Mouse (Mus musculus) CH12.LX (cell line): ENCODE measurements around the gene Rab14.

ENCODE experiments used
- BHLHE40 ChIP-seq: IDR thresholded peaks from 2 replicates; pipeline ENCODE4 v1.6.1; 2011; ENCODE audit warnings: mild to moderate bottlenecking, low read depth, low read length, improper control_type of control experiment
- CTCF ChIP-seq, 2 experiments: IDR thresholded peaks in 1 of 2; conservative IDR thresholded peaks in 1 of 2; 2 replicates each; pipeline ENCODE4 v1.5.1; 2011 to 2012; ENCODE audit warnings: low read depth in 2 of 2, low read length in 2 of 2, improper control_type of control experiment in 1 of 2, inconsistent platforms in 1 of 2, mild to moderate bottlenecking in 1 of 2, moderate library complexity in 1 of 2
- EP300 ChIP-seq: IDR thresholded peaks from 2 replicates; pipeline ENCODE4 v1.6.1; 2011; ENCODE audit warnings: low read length, improper control_type of control experiment
- GABPA ChIP-seq: IDR thresholded peaks from 2 replicates; pipeline ENCODE4 v1.6.1; 2012; ENCODE audit warnings: low read depth, low read length, improper control_type of control experiment, inconsistent platforms; ENCODE audit not compliant: insufficient replicate concordance
- JUN ChIP-seq: IDR thresholded peaks from 2 replicates; pipeline ENCODE4 v1.6.1; 2011; ENCODE audit warnings: low read depth, mild to moderate bottlenecking, low read length, improper control_type of control experiment, moderate library complexity; ENCODE audit not compliant: insufficient read depth
- KAT2A ChIP-seq: IDR thresholded peaks from 2 replicates; pipeline ENCODE4 v1.6.1; 2012; ENCODE audit warnings: low read length, improper control_type of control experiment, inconsistent platforms; ENCODE audit not compliant: insufficient replicate concordance
- MAFK ChIP-seq: IDR thresholded peaks from 2 replicates; pipeline ENCODE4 v1.6.1; 2011; ENCODE audit warnings: low read length, improper control_type of control experiment; ENCODE audit not compliant: insufficient replicate concordance
- MAZ ChIP-seq: IDR thresholded peaks from 2 replicates; pipeline ENCODE4 v1.6.1; 2012; ENCODE audit warnings: low read depth, mild to moderate bottlenecking, inconsistent platforms, low read length, improper control_type of control experiment, moderate library complexity
- MYC ChIP-seq: IDR thresholded peaks from 2 replicates; pipeline ENCODE4 v1.6.1; 2011; ENCODE audit warnings: low read depth, mild to moderate bottlenecking, improper control_type of control experiment, low read length
- POLR2A ChIP-seq: IDR thresholded peaks from 2 replicates; pipeline ENCODE4 v1.6.1; 2011; ENCODE audit warnings: low read depth, mild to moderate bottlenecking, improper control_type of control experiment, low read length
- SIN3A ChIP-seq: IDR thresholded peaks from 2 replicates; pipeline ENCODE4 v1.6.1; 2012; ENCODE audit warnings: low read length, improper control_type of control experiment, inconsistent platforms
- ZNF384 ChIP-seq: IDR thresholded peaks from 2 replicates; pipeline ENCODE4 v1.6.1; 2012; ENCODE audit warnings: low read depth, low read length, improper control_type of control experiment, inconsistent platforms

DNA sequence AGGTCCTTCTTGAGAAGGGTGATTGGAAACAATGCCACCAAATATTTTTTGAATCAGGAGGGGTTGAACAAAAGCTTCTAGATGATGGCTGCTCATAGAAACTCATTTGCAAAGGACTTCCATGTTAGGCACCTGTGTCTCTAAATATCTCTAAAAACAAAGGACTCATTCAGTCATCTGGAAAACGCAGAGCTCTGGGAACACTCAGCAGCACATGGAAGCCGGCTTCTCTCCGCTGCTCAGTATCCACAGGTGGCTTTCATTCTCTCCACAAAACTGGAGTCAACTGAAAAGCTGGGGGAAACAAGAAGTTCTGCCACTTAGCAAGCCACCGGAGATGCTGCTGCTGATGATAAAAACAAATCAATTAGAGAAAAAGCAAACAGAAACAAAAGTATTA is 27.2 kb upstream of the Rab14 start:
- TF ChIP-seq CTCF (conservative IDR thresholded peaks at IDR 0.05 in 1 of 2, IDR thresholded peaks at IDR 0.05 in 1 of 2; ENCODE audit: low read depth in 2 of 2, low read length in 2 of 2): no peak
- TF ChIP-seq POLR2A: no peak
- TF ChIP-seq BHLHE40: no peak
- no peak for TF ChIP-seq JUN
- no peak for TF ChIP-seq GABPA
- TF ChIP-seq MAZ: no peak
- TF ChIP-seq EP300: no peak
- no peak for TF ChIP-seq KAT2A
- no peak for TF ChIP-seq ZNF384
- no peak for TF ChIP-seq MYC
- no peak for TF ChIP-seq SIN3A
- TF ChIP-seq MAFK: no peak
